Mouse (Mus musculus): ENCODE measurements around the gene Slc16a11. TPM values are rescaled to one million over a fixed set of nuclear protein-coding genes. Genes with fewer than 3 reads are reported as not detected.
A peak's percentile ranks its signal among the peaks of the same experiment; 100 is the strongest.

Slc16a11 gene
- polyA plus RNA-seq, 1 experiment from 2014 or later = 2.7 TPM

DNA sequence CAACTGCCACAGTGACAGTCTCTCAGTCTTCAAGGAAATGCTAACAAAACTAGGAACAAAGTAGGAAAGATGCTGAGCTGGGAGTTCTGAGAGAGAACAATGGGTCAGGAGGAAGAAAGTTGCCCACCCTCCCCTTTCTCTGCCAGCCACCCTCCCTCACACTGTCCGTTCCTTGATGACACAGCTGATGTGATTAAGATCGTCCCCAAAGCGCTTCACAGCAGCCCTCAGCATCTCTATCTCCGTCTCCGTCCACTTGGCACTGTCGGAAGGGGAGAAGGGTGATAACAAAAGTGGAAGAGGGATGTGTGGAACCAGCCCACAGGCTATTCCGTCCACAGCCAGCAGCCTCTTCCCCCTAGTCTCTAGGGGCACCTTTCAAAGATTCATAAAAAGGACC, 24.2 kb downstream of the Slc16a11 start:
- no peak for ATAC-seq
- Histone ChIP-seq H3K4me3 (ENCODE audit: low read length) (peak overlapping the region; percentile 97), H3K27ac (ENCODE audit: low read length) (peak overlapping the region; percentile 91), H3K9me3 (ENCODE audit: control insufficient read depth, low read length) (no peaks in the 10 kb centered on the region), H3K9ac (ENCODE audit: low read depth, low read length) (peak overlapping the region; percentile 95), H3K36me3 (ENCODE audit: control insufficient read depth, insufficient read depth, low read length) (peaks cover 7% of the 10 kb centered on the region; the same call in 1 of the 2 replicates), H3K4me1 (ENCODE audit: control insufficient read depth, insufficient read depth, low read length) (peaks cover 27% of the 10 kb centered on the region), H3K4me2 (ENCODE audit: low read depth, low read length) (peak overlapping the region; percentile 80), H3K27me3 (replicated peaks; ENCODE audit: control insufficient read depth, insufficient read depth, low read length) (no peaks in the 10 kb centered on the region)
- WGBS = 31% methylated on average over 7 of the region's 7 CpGs

DNA sequence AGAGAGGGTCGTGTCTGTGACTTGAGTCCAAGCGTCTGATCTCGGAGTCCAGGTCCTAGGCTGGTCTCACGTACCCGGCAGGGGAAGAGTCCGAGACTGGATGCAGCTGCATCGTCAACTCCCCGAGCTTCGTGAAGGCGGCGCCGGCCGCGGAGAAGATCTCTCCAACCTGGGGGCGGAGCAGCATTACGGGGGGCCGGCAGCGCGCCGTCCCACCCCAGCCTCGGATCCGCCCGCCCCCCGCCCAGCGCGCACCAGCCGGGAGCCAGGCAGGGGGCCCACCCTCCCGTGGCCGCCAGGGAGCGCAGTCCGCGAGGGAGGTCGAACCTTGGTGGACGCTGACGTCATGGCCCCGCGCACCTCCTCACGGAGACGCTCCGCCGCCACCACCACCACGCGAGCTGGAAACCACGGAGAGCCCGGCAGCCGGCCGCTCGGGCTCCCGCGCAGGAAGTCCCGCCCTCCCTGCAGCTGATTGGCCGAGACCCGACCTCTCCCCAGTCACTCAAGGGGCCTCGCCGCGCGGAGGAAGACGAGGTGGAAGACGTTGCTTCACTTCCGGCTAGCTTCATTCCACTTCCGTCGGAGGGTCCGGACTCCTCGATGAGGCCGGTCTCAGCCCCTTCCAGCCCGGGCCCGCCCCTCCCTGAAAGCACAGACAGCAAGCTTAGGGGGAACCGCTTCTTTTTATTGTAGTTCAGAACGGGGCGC, 25.1 kb downstream of the Slc16a11 start, which contains the start of gene 0610010K14Rik:
TSS of gene 0610010K14Rik (minus strand) at position 458 of the 711 bp plus-strand sequence.
- peak within 1 kb of the TSS; percentile 97 for H3K4me3 ChIP-seq (ENCODE audit: low read length)
- H3K36me3 ChIP-seq (ENCODE audit: control insufficient read depth, insufficient read depth, low read length) = peaks cover 7% of the 10 kb centered on the region; the same call in 1 of the 2 replicates
- peak; percentile 95 for ATAC-seq
- peak within 1 kb of the TSS; percentile 91 for H3K27ac ChIP-seq (ENCODE audit: low read length)
- peak within 1 kb of the TSS; percentile 95 for H3K9ac ChIP-seq (ENCODE audit: low read depth, low read length)
- WGBS = under 1% methylated on average over 70 of the region's 70 CpGs
- no peaks in the 10 kb centered on the region for H3K27me3 ChIP-seq (replicated peaks; ENCODE audit: control insufficient read depth, insufficient read depth, low read length)
- H3K4me2 ChIP-seq (ENCODE audit: low read depth, low read length) = peak within 1 kb of the TSS; percentile 80
- H3K9me3 ChIP-seq (ENCODE audit: control insufficient read depth, low read length) = no peaks in the 10 kb centered on the region
- peaks cover 24% of the 10 kb centered on the region for H3K4me1 ChIP-seq (ENCODE audit: control insufficient read depth, insufficient read depth, low read length)

DNA sequence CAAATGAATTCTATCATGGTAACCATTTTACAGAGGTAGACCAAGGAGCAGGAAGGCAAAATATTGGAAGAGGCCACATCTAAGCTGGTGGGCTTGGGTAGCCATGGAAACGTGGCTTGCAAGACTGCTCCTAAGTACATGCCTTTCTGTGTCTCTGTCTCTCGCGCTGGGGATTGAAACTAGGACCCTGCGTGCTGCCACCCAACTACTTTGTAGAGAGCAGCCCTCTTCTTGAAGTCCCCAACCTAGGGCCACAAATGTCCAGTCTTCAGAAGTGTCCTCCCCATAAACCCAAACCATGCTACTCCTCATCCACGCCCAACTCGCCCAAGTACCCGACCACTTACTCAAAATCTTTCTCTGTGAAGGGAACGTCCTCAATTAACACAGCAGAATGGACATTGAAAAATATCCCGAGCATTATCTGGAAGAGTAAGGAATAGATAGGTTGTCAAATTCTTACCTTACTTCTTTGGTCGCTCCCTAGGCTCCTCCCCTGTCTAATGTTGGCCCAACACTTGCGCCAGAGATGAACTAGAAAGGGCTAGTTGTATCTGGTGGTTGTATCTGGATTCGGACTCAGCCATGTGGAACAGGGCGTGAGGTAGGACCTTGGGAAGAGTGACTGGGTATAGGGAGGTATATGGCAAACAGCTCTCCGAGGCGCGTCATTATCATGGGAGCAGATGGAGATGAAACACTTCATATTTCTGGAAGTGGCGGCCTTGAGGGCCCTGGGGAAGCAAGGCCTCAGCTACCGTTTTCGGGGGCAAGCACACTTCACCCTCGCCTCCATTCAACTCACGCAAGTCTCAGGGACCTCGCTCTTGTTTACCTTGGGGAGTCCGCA, 26.3 kb downstream of the Slc16a11 start:
- H3K9ac ChIP-seq (ENCODE audit: low read depth, low read length) = peak overlapping the region; percentile 95
- H3K9me3 ChIP-seq (ENCODE audit: control insufficient read depth, low read length) = no peaks in the 10 kb centered on the region
- H3K4me3 ChIP-seq (ENCODE audit: low read length) = peak overlapping the region; percentile 97
- H3K27me3 ChIP-seq (replicated peaks; ENCODE audit: control insufficient read depth, insufficient read depth, low read length) = no peaks in the 10 kb centered on the region
- WGBS = 10% methylated on average over 23 of the region's 23 CpGs
- H3K27ac ChIP-seq (ENCODE audit: low read length) = peak overlapping the region; percentile 91
- ATAC-seq = no peak
- H3K4me1 ChIP-seq (ENCODE audit: control insufficient read depth, insufficient read depth, low read length) = peaks cover 21% of the 10 kb centered on the region
- peak overlapping the region; percentile 80 for H3K4me2 ChIP-seq (ENCODE audit: low read depth, low read length)
- H3K36me3 ChIP-seq (ENCODE audit: control insufficient read depth, insufficient read depth, low read length) = peaks cover 7% of the 10 kb centered on the region; the same call in 1 of the 2 replicates

DNA sequence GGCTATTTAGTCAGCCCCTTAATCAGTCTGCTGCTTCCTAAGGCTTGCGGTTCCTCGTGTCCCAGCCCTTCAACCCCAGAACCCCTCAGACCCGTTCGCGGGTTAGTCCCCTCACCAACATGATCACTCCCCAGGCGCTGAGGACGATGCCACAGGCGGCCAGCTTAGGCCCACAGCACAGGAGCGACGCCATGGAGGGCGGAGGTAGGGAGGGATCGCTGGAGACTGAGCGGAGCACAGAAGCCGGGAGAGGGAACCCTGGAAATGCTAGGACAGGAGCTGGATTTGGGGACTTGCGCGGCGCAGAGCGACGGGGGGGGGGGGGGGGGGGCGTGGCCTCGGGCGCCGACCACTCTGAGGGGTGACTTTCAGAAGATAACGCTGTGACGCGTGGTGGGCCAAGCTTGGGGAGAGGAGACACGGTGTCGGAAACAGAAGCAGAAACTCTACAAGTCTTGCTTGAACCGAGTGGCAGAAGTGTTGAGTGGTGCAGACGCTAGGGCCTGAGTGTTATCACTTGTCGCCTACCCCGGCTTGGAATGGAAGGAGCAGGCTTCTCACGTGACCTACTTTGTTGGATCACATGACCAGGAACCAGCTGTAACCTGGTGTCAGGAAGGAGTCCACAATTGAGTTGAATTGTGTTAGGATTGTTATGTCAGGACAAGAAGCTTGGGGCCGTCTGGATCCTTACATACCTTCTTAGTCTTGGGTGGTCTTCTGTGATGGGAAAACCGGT, 27.2 kb downstream of the Slc16a11 start, which contains the start of the genes Gm21988 and Rnasek:
TSS of gene Gm21988 (minus strand) at position 290 of the 739 bp plus-strand sequence.
TSS of gene Rnasek (minus strand) at position 302 of the 739 bp plus-strand sequence.
- Histone ChIP-seq H3K4me3 (ENCODE audit: low read length) (peak within 1 kb of the TSS; percentile 97), H3K27ac (ENCODE audit: low read length) (peak within 1 kb of the TSS; percentile 91), H3K27me3 (replicated peaks; ENCODE audit: control insufficient read depth, insufficient read depth, low read length) (no peaks in the 10 kb centered on the region), H3K9ac (ENCODE audit: low read depth, low read length) (peak within 1 kb of the TSS; percentile 95), H3K4me1 (ENCODE audit: control insufficient read depth, insufficient read depth, low read length) (peaks cover 21% of the 10 kb centered on the region), H3K4me2 (ENCODE audit: low read depth, low read length) (peak within 1 kb of the TSS; percentile 80), H3K9me3 (ENCODE audit: control insufficient read depth, low read length) (no peaks in the 10 kb centered on the region), H3K36me3 (ENCODE audit: control insufficient read depth, insufficient read depth, low read length) (peaks cover 7% of the 10 kb centered on the region; the same call in 1 of the 2 replicates)
- peak; percentile 27 for ATAC-seq
- under 1% methylated on average over 30 of the region's 35 CpGs for WGBS

DNA sequence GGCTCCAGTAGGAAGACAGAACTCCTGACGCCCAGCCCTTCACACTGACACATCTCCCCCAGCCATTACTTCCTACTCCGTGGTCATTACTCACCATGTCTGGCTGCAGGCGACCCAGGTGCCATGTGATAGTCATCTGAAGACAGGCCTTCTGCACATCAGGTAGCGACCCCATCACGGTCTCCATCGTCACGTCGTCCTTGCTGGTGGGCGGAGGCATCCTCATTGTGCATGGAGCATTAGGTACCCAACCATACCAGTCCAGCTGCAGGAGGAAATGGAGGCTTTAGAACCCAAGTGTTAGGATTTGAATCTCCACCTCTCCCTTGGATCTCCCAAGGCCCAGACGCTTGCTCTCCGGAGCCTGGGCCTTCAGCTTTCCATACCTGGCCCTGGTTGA, 30.0 kb downstream of the Slc16a11 start:
- H3K4me3 ChIP-seq (ENCODE audit: low read length) = no peak overlapping the region
- H3K9me3 ChIP-seq (ENCODE audit: control insufficient read depth, low read length) = no peaks in the 10 kb centered on the region
- no peak for ATAC-seq
- 69% methylated on average over 11 of the region's 11 CpGs for WGBS
- H3K27me3 ChIP-seq (replicated peaks; ENCODE audit: control insufficient read depth, insufficient read depth, low read length) = no peaks in the 10 kb centered on the region
- no peak overlapping the region for H3K27ac ChIP-seq (ENCODE audit: low read length)
- no peak overlapping the region for H3K9ac ChIP-seq (ENCODE audit: low read depth, low read length)
- no peaks in the 10 kb centered on the region for H3K36me3 ChIP-seq (ENCODE audit: control insufficient read depth, insufficient read depth, low read length)
- peaks cover 9% of the 10 kb centered on the region; the same call in 1 of the 2 replicates for H3K4me1 ChIP-seq (ENCODE audit: control insufficient read depth, insufficient read depth, low read length)
- H3K4me2 ChIP-seq (ENCODE audit: low read depth, low read length) = no peak overlapping the region

DNA sequence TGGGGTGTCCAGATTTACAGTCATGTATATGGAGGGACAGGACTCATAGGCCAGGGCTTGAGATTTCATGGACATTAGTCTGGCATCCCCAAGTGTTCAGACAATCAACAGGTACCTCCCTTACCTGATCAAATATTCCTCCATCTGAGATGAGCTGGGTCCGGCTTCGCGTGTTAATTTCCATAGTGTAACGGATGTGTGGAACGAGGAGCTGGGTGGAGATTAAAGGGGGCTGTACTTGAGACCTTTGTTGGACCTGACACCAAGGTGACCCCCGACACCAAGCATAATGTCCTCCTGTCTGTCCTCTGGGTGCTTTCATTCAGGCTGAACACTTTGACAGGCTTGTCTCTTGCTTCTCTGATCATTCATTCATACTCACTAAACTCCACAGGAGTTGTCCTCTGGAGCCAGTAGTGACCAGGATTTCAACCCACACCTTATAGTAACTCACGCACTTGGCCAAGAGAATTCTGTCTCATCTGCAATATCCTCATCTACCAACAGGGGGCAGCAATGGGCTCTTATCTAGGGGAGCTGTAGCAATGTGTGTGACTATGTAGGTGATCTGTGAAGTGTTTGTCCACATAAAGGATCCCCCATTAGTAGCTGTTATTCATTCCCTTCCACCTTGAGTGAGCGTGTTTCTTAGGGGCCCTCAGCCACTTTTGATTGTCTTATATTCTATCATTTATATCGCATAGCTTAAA, 34.7 kb downstream of the Slc16a11 start:
- H3K9ac ChIP-seq (ENCODE audit: low read depth, low read length) = no peak overlapping the region
- 53% methylated on average over 9 of the region's 9 CpGs for WGBS
- no peak overlapping the region for H3K27ac ChIP-seq (ENCODE audit: low read length)
- ATAC-seq = no peak
- no peak overlapping the region for H3K4me3 ChIP-seq (ENCODE audit: low read length)
- H3K4me1 ChIP-seq (ENCODE audit: control insufficient read depth, insufficient read depth, low read length) = no peaks in the 10 kb centered on the region
- H3K4me2 ChIP-seq (ENCODE audit: low read depth, low read length) = no peak overlapping the region
- H3K9me3 ChIP-seq (ENCODE audit: control insufficient read depth, low read length) = no peaks in the 10 kb centered on the region
- H3K36me3 ChIP-seq (ENCODE audit: control insufficient read depth, insufficient read depth, low read length) = no peaks in the 10 kb centered on the region
- H3K27me3 ChIP-seq (replicated peaks; ENCODE audit: control insufficient read depth, insufficient read depth, low read length) = no peaks in the 10 kb centered on the region

DNA sequence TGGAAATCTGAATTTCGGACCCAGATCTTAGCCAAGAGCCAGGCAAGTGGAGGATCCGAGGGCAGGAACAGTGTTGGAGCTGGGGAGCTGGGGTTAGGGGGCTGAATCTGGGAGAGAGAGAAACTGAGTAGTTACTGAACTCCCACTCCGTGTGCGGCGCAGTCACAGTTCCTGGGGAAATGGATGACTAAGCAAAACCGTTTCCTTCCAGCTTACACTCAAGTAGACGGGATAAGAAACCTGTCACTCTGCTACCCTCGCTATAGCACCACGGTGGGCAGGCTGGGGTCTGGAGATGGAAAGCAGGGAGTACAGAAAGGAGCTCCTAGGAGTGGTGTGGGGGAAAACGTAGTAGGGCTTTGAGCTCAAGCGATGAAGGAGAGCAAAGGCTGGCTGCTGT, 37.6 kb downstream of the Slc16a11 start:
- Histone ChIP-seq H3K9ac (ENCODE audit: low read depth, low read length) (no peak overlapping the region), H3K27ac (ENCODE audit: low read length) (no peak overlapping the region), H3K27me3 (replicated peaks; ENCODE audit: control insufficient read depth, insufficient read depth, low read length) (peaks cover 25% of the 10 kb centered on the region), H3K9me3 (ENCODE audit: control insufficient read depth, low read length) (no peaks in the 10 kb centered on the region), H3K36me3 (ENCODE audit: control insufficient read depth, insufficient read depth, low read length) (no peaks in the 10 kb centered on the region), H3K4me2 (ENCODE audit: low read depth, low read length) (no peak overlapping the region), H3K4me3 (ENCODE audit: low read length) (no peak overlapping the region), H3K4me1 (ENCODE audit: control insufficient read depth, insufficient read depth, low read length) (peaks cover 9% of the 10 kb centered on the region; the same call in 1 of the 2 replicates)
- no peak for ATAC-seq
- 67% methylated on average over 11 of the region's 11 CpGs for WGBS

DNA sequence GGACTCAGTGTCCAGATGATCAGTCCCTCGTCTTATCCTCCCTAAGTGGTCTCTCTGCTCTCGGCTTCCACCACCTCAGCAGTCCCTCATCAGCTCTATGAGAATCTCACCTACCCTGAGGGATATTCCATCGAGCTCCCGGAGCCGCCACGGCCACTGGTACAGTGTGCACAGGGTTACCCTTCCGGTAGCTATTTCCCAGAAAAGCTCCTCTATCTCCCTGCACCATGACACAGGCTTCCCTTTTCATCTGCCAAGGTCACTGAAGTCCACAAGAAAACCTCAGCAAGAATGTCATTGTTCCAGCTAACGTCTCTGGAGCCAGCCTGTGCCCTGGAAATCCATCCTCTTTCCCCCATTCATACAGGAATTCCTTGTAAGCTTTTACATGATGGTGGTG, 39.3 kb downstream of the Slc16a11 start:
- ATAC-seq = no peak
- H3K9me3 ChIP-seq (ENCODE audit: control insufficient read depth, low read length) = no peaks in the 10 kb centered on the region
- WGBS = 82% methylated on average over 8 of the region's 8 CpGs
- H3K36me3 ChIP-seq (ENCODE audit: control insufficient read depth, insufficient read depth, low read length) = no peaks in the 10 kb centered on the region
- H3K9ac ChIP-seq (ENCODE audit: low read depth, low read length) = no peak overlapping the region
- H3K4me1 ChIP-seq (ENCODE audit: control insufficient read depth, insufficient read depth, low read length) = peaks cover 9% of the 10 kb centered on the region; the same call in 1 of the 2 replicates
- H3K27ac ChIP-seq (ENCODE audit: low read length) = no peak overlapping the region
- peaks cover 30% of the 10 kb centered on the region for H3K27me3 ChIP-seq (replicated peaks; ENCODE audit: control insufficient read depth, insufficient read depth, low read length)
- H3K4me2 ChIP-seq (ENCODE audit: low read depth, low read length) = no peak overlapping the region
- H3K4me3 ChIP-seq (ENCODE audit: low read length) = no peak overlapping the region

Measured in intestine, embryonic 16.5 days (tissue).